Mouse (Mus musculus): Measurements from ENCODE around the gene Bcas2. TPM values are rescaled to one million over a fixed set of nuclear protein-coding genes. Genes with fewer than 3 reads are reported as not detected.

Gene Bcas2
- polyA plus RNA-seq (2015; fragmentation: Nextera tagmentation; extraction: Ambion mirVana): 211 and 253 TPM in 2 replicates

DNA sequence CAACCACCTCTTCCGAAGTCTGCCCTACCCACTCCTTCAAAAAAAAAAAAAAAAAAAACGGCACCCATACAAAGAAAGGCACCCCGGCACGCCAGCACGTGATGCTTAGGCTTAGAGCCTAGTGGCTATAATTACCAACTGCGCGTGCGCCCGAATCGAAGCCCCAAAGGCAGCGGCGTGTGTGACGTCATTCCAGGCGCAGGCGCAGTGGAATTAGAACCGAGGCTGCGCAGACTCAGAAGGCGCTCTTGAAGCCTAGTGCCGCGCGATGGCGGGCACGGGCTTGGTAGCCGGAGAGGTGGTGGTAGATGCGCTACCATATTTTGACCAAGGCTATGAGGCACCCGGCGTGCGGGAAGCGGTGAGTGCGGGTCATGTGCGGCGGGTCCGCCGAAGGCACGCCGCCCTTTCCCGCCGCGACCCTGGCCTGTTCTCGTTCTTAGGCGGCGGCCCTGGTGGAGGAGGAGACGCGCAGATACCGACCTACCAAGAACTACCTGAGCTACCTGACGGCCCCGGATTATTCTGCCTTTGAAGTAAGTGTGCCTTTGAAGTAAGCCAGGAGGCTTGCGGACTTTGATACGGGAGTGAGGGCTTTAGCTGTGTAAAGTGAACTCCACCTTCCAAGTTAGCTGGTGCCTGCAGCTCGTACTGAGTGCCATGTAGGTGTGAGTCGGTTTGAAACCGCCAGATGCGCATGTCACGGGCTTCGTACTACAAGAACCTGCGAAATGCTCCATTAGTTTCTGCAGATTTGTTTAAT is at the start of gene Bcas2:
Gene Bcas2 (plus strand): TSS at position 151 of the 763 bp plus-strand sequence.
- H3K4me1 ChIP-seq (replicated peaks): peaks cover 56% of the 10 kb centered on the region
- H3K9ac ChIP-seq: peak within 1 kb of the TSS; percentile 89
- H3K27ac ChIP-seq: peak within 1 kb of the TSS; percentile 90
- peak; percentile 92 for ATAC-seq (ENCODE audit: low read depth)
- H3K36me3 ChIP-seq: peaks cover 62% of the 10 kb centered on the region
- H3K9me3 ChIP-seq (replicated peaks): no peaks in the 10 kb centered on the region
- under 1% methylated on average over 56 of the region's 56 CpGs for WGBS (ENCODE audit: insufficient replicate concordance)
- DNase-seq: peak; percentile 93
- peak within 1 kb of the TSS; percentile 76 for H3K4me3 ChIP-seq (replicated peaks)
- peak within 1 kb of the TSS; percentile 73 for H3K4me2 ChIP-seq
- no peaks in the 10 kb centered on the region for H3K27me3 ChIP-seq

DNA sequence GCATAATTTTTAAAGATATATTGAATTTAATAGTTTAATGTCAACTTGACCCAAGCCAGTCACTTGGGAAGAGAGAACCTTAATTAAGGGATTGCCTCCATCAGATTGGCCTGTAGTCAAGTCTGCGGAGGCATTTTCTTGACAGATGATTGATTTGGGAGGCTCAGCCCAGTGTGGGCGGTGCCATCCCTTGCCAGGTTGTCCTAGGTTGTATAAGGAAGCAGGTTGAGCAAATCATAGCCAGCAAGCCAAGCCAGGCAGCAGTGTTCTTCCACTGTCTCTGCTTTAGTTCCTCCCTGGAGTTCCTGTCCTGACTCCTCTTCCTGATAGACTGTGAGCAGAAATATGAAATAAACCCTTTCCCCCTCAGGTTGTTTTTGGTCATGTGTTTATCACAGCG is 47.8 kb upstream of the Bcas2 start:
- ATAC-seq (ENCODE audit: low read depth) (no peak), DNase-seq (no peak)
- Histone ChIP-seq H3K27ac (peak overlapping the region; percentile 54), H3K4me1 (replicated peaks) (peaks cover 70% of the 10 kb centered on the region), H3K36me3 (peaks cover 5% of the 10 kb centered on the region; the same call in 1 of the 2 replicates), H3K9me3 (replicated peaks) (no peaks in the 10 kb centered on the region), H3K4me3 (replicated peaks) (no peak overlapping the region), H3K4me2 (no peak overlapping the region), H3K9ac (no peak overlapping the region), H3K27me3 (no peaks in the 10 kb centered on the region)
- 75% methylated on average over 3 of the region's 3 CpGs for WGBS (ENCODE audit: insufficient replicate concordance)

DNA sequence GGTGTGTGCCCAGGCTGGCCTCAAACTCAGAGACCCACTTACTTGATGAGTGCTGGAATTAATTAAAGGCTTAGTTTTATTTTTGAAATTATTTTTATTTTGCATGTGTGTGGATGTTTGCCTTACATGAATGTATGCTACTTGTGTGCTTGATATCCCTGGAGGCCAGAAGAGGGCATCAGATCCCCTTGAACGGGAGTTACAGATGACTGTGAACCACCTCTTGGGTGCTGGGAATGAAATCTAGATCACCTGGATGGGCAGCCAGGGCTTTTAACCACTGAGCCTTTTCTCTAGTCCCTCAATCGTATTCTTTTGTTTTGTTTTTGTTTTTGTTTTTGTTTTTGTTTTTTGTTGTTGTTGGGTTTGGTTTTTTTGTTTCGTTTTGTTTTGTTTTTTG is 45.3 kb upstream of the Bcas2 start:
- WGBS (ENCODE audit: insufficient replicate concordance): 92% methylated on average over 3 of the region's 3 CpGs
- no peaks in the 10 kb centered on the region for H3K9me3 ChIP-seq (replicated peaks)
- no peak overlapping the region for H3K4me2 ChIP-seq
- no peak overlapping the region for H3K4me3 ChIP-seq (replicated peaks)
- H3K36me3 ChIP-seq: peaks cover 5% of the 10 kb centered on the region; the same call in 1 of the 2 replicates
- no peak overlapping the region for H3K27ac ChIP-seq
- 0 out of 2 replicates have a peak overlapping the region, but pooled peaks have one; percentile 33 for H3K9ac ChIP-seq
- peaks cover 76% of the 10 kb centered on the region for H3K4me1 ChIP-seq (replicated peaks)
- ATAC-seq (ENCODE audit: low read depth) (no peak), DNase-seq (no peak)
- H3K27me3 ChIP-seq: no peaks in the 10 kb centered on the region

DNA sequence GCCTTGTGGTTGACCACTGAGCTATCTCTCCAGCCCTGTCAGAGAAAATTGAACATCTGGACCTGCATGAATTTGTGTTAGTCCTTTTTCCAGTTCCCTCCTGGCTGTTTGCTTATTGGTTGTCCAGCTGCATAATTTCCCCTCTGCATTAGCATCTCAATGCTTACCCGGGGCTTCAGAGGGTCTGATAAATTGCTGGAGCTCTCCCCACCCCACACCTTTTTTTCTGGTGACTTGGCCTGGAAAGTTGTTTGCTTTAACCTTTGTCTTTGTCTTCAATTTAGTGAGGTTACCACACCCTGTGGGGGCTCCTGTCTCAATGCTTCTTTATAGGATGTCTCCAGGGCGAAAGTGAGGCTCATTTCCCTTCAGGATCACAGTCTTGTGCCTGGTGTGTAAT is 44.3 kb upstream of the Bcas2 start:
- ATAC-seq (ENCODE audit: low read depth) (no peak), DNase-seq (no peak)
- no peaks in the 10 kb centered on the region for H3K27me3 ChIP-seq
- H3K27ac ChIP-seq: peak overlapping the region; percentile 98
- H3K4me3 ChIP-seq (replicated peaks): no peak overlapping the region
- peaks cover 14% of the 10 kb centered on the region for H3K36me3 ChIP-seq
- 62% methylated on average over 2 of the region's 2 CpGs for WGBS (ENCODE audit: insufficient replicate concordance)
- H3K4me1 ChIP-seq (replicated peaks): peaks cover 79% of the 10 kb centered on the region
- H3K4me2 ChIP-seq: no peak overlapping the region
- no peaks in the 10 kb centered on the region for H3K9me3 ChIP-seq (replicated peaks)
- 0 out of 2 replicates have a peak overlapping the region, but pooled peaks have one; percentile 4 for H3K9ac ChIP-seq

DNA sequence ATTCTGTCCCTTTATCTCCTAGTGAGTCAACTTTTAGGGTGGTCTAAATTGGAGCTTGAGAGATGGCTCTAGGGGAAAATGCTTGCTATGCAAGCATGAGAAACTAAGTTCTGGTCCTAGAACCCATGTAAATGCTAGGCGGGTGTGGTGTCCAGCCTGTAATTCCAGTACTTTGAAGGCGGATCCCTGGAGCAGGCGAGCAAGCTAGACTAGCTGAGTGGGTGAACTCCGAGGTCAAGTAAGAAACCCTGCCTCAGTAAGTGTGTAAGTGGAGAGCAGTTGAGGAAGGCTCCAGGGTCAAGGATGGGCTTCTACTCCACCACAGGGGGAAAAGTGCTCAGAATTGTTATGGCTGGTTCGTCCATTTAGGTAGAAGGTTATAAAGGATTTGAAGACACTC is 43.7 kb upstream of the Bcas2 start:
- Histone ChIP-seq H3K27me3 (no peaks in the 10 kb centered on the region), H3K36me3 (peaks cover 20% of the 10 kb centered on the region), H3K4me2 (no peak overlapping the region), H3K27ac (peak overlapping the region; percentile 98), H3K4me3 (replicated peaks) (no peak overlapping the region), H3K9me3 (replicated peaks) (no peaks in the 10 kb centered on the region), H3K4me1 (replicated peaks) (peaks cover 82% of the 10 kb centered on the region), H3K9ac (0 out of 2 replicates have a peak overlapping the region, but pooled peaks have one; percentile 7)
- DNase-seq (no peak), ATAC-seq (ENCODE audit: low read depth) (no peak)
- 83% methylated on average over 5 of the region's 5 CpGs for WGBS (ENCODE audit: insufficient replicate concordance)

DNA sequence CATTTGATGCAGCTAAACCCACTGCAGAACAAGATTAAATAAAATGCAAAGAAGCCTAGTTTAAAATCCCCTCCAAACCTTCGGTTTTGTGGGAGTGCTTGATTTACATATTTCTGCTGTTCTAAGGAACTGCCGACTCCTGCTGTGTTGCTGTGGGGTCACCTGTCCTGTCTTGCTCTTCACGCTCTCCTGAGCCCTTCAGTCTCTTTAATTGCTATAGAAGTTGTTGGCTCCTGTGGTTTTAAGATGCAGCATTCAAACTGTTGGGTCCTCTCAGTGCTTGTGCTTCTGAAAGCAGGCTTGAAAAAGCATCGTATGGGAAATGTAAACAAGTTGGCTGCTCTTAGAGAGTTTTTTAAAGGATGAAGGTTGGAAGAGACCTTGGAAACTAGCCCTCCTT is 43.2 kb upstream of the Bcas2 start:
- H3K27me3 ChIP-seq: no peaks in the 10 kb centered on the region
- DNase-seq (no peak), ATAC-seq (ENCODE audit: low read depth) (no peak)
- peaks cover 25% of the 10 kb centered on the region for H3K36me3 ChIP-seq
- H3K4me2 ChIP-seq: peak overlapping the region; percentile 67
- H3K4me1 ChIP-seq (replicated peaks): peaks cover 83% of the 10 kb centered on the region
- H3K9ac ChIP-seq: peak overlapping the region; percentile 69
- 61% methylated on average over 4 of the region's 4 CpGs for WGBS (ENCODE audit: insufficient replicate concordance)
- H3K27ac ChIP-seq: peak overlapping the region; percentile 98
- H3K9me3 ChIP-seq (replicated peaks): no peaks in the 10 kb centered on the region
- H3K4me3 ChIP-seq (replicated peaks): no peak overlapping the region

DNA sequence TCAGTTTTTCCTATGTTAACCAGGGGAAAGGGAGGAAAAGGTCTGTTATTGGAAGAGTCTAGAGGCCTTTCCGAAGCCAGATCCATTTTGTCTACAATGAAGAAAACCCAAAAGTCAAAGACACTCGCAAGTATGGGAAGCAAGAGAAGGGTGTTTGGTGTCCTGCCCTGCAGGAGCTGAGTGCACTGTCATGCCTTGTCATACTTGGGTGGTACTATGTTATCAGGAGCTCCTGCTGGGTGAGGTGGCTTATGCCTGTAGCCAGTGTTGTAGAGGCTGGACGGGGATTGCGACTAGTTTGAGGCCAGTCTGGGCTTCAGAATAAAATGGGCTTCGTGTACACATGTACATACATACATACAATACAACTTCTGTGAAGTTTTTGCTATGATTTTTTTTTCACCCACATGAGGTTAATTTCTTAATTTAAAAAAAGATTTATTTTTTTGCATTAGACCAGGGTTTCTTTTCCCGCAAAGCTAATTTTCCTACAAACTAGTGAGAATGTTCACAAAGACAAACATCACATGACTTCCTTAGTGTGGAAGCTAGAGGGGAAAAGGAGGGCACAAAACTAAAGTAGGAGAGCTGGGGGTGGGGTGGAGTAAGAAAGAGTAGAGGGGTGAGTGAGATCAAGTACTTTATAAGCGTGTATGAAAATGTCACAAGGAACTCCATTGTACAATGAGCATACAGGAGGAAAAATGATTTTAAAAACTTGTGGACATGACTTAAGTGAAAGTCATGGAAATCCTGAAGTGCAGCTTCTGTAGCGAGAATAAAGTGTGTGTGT is 41.9 kb upstream of the Bcas2 start:
- ATAC-seq (ENCODE audit: low read depth) (peak; percentile 95), DNase-seq (peak; percentile 88)
- Histone ChIP-seq H3K27ac (peak overlapping the region; percentile 98), H3K4me1 (replicated peaks) (peaks cover 78% of the 10 kb centered on the region), H3K9ac (peak overlapping the region; percentile 74), H3K9me3 (replicated peaks) (no peaks in the 10 kb centered on the region), H3K4me3 (replicated peaks) (peak overlapping the region; percentile 58), H3K36me3 (peaks cover 34% of the 10 kb centered on the region), H3K27me3 (no peaks in the 10 kb centered on the region), H3K4me2 (peak overlapping the region; percentile 67)
- WGBS (ENCODE audit: insufficient replicate concordance): 14% methylated on average over 8 of the region's 8 CpGs

DNA sequence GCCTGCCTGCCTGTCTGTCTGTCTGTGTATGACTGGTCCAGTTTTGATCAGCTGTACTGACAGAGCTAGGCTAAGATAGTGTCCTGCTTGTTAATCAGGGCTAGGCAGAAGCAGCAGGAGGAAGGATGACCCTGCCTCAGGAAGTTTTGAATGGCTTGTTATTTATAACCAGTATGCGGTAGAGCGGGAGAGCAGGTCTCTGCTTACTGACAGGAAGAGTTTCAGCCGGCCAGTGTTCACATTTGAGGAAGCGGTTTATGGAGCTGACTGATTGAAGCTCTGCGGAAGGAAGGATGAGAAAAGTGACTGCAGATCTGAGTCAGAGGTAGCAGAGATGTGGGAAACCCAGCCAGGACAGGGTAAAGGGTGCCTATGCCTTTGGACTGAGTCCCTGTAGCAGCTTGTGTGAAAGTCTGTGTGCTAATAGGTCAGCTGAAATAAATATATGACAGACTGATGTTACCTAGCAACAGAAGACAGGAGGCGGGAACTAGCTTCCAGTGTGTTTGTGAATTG is 41.2 kb upstream of the Bcas2 start:
- Histone ChIP-seq H3K4me1 (replicated peaks) (peaks cover 78% of the 10 kb centered on the region), H3K9ac (peak overlapping the region; percentile 74), H3K27me3 (no peaks in the 10 kb centered on the region), H3K4me3 (replicated peaks) (peak overlapping the region; percentile 58), H3K9me3 (replicated peaks) (no peaks in the 10 kb centered on the region), H3K36me3 (peaks cover 34% of the 10 kb centered on the region), H3K27ac (peak overlapping the region; percentile 98), H3K4me2 (peak overlapping the region; percentile 67)
- 18% methylated on average over 6 of the region's 6 CpGs for WGBS (ENCODE audit: insufficient replicate concordance)
- ATAC-seq (ENCODE audit: low read depth) (peak; percentile 92), DNase-seq (peak; percentile 71)

DNA sequence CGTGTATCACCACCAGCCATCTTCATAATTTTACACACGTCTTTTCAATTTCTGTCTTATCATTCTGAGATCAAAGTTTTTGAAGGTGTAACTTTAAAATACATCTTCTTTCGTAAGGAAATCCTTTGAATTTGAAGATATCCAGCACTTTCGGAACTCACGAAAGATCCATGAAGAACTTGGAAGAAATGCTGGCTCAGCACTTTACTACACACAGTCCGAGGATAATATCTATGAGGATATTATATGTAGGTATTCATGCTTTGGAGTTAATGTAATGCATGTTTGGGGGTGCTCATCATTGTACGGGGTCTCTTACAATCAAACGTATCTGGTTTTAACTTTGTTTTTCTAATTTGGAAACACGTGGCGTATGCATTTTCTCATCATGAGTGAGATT is 38.4 kb upstream of the Bcas2 start:
- H3K27ac ChIP-seq: peak overlapping the region; percentile 98; the same call in 1 of the 2 replicates

DNA sequence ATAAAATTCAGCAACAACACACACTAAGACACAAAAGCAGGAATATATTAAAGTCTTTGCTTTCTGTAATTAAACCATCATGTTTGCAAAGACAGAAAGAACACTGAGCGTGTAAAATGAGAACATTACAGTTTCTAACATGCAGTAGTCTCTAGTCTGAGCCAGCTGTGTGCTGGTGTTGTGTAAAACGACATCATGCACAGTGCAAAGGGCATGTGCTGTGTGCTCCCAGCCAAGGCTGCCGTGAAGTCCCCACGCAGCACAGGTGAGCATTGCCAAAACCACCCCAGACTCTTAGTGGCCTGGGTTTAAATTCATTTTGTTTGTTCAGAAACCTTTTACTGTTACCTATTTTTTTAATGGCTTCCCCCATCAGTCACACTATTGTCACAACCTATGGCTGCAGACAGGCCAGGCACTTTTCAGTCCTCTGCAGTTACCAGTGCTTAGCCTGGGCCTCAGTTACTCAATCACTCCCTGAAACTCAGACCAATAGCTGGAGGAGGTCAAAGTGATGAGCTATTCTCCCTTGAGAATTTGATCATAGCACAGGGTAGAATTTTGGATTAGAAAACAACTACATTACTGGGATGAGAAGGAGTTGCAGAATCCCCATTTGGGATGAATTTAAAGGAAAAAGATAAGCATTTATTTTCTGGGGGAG is 34.9 kb upstream of the Bcas2 start:
- H3K27me3 ChIP-seq: no peaks in the 10 kb centered on the region
- no peaks in the 10 kb centered on the region for H3K9me3 ChIP-seq (replicated peaks)
- peaks cover 63% of the 10 kb centered on the region for H3K36me3 ChIP-seq
- no peak overlapping the region for H3K27ac ChIP-seq
- H3K4me1 ChIP-seq (replicated peaks): peaks cover 64% of the 10 kb centered on the region
- ATAC-seq (ENCODE audit: low read depth) (no peak), DNase-seq (no peak)
- no peak overlapping the region for H3K4me3 ChIP-seq (replicated peaks)
- 86% methylated on average over 4 of the region's 4 CpGs for WGBS (ENCODE audit: insufficient replicate concordance)
- H3K9ac ChIP-seq: no peak overlapping the region
- H3K4me2 ChIP-seq: no peak overlapping the region

More for the DNA sequence above, 38.4 kb upstream of the Bcas2 start:
- H3K9me3 ChIP-seq (replicated peaks): no peaks in the 10 kb centered on the region
- H3K4me3 ChIP-seq (replicated peaks): peak overlapping the region; percentile 58
- H3K9ac ChIP-seq: 0 out of 2 replicates have a peak overlapping the region, but pooled peaks have one; percentile 16
- peak overlapping the region; percentile 67 for H3K4me2 ChIP-seq
- H3K4me1 ChIP-seq (replicated peaks): peaks cover 65% of the 10 kb centered on the region
- H3K27me3 ChIP-seq: no peaks in the 10 kb centered on the region
- ATAC-seq (ENCODE audit: low read depth): no peak
- H3K36me3 ChIP-seq: peaks cover 50% of the 10 kb centered on the region
- no peak for DNase-seq
- 87% methylated on average over 10 of the region's 10 CpGs for WGBS (ENCODE audit: insufficient replicate concordance)

Data from liver, embryonic 13.5 days (tissue).